Mouse (Mus musculus) CH12.LX (cell line): ENCODE measurements around the gene Fmn2. TPM values are rescaled to one million over a fixed set of nuclear protein-coding genes. Genes with fewer than 3 reads are reported as not detected.

Experiments used
- DNase-seq: peaks from one replicate; pipeline ENCODE4 v3.0.0-alpha.2; 2013; ENCODE audit errors: extremely low read depth
- H3K27ac ChIP-seq: 2 replicates; pipeline ENCODE4 v1.5.1; 2012; ENCODE audit warnings: low read depth, mild to moderate bottlenecking, control low read depth, moderate library complexity; ENCODE audit not compliant: insufficient read depth
- H3K27me3 ChIP-seq: replicated peaks from 2 replicates; pipeline ENCODE3; 2012; ENCODE audit warnings: inconsistent platforms
- H3K36me3 ChIP-seq, 2 experiments: replicated peaks in 1 of 2; 2 replicates each; pipeline versions ENCODE3 to v1.6.1; 2012; ENCODE audit warnings: inconsistent platforms in 1 of 2, low read length in 1 of 2, mild to moderate bottlenecking in 1 of 2, mixed read lengths in 1 of 2, moderate library complexity in 1 of 2; ENCODE audit not compliant: control insufficient read depth in 1 of 2, insufficient read depth in 1 of 2
- H3K4me1 ChIP-seq, 2 experiments: 2 replicates each; pipeline ENCODE4 v1.6.1; 2012; ENCODE audit warnings: inconsistent platforms in 1 of 2, moderate library complexity in 1 of 2; ENCODE audit not compliant: insufficient read depth in 2 of 2, control insufficient read depth in 1 of 2
- H3K4me2 ChIP-seq: 2 replicates; pipeline ENCODE4 v1.6.1; 2012; ENCODE audit warnings: low read depth, mild to moderate bottlenecking, control low read depth; ENCODE audit not compliant: poor library complexity, insufficient read depth, severe bottlenecking
- H3K4me3 ChIP-seq, 3 experiments: fragments of 150-350 bp in 1 of 3; sonication (generic) in 1 of 3; replicated peaks in 1 of 3; 2 replicates each; pipeline versions ENCODE3 to v1.5.1; 2011 to 2012; ENCODE audit warnings: low read depth in 2 of 3, low read length in 2 of 3, mild to moderate bottlenecking in 2 of 3, moderate library complexity in 2 of 3, control low read depth in 1 of 3, improper control_type of control experiment in 1 of 3, inconsistent platforms in 1 of 3, mixed read lengths in 1 of 3; ENCODE audit not compliant: poor library complexity in 1 of 3
- H3K79me2 ChIP-seq: replicated peaks from 2 replicates; pipeline ENCODE4 v1.6.1; 2012; ENCODE audit warnings: mild to moderate bottlenecking, moderate library complexity; ENCODE audit not compliant: control insufficient read depth, poor library complexity, insufficient read depth, severe bottlenecking; ENCODE audit errors: extremely low read depth
- H3K9ac ChIP-seq: 2 replicates; pipeline ENCODE4 v1.6.1; 2012; ENCODE audit warnings: low read depth, mild to moderate bottlenecking, control low read depth, moderate library complexity; ENCODE audit not compliant: insufficient read depth
- H3K9me3 ChIP-seq: replicated peaks from 2 replicates; pipeline ENCODE3; 2012; ENCODE audit warnings: low read length, inconsistent platforms, mixed read lengths
- BHLHE40 ChIP-seq: IDR thresholded peaks from 2 replicates; pipeline ENCODE4 v1.6.1; 2011; ENCODE audit warnings: mild to moderate bottlenecking, low read depth, low read length, improper control_type of control experiment
- CHD1 ChIP-seq: IDR thresholded peaks from 2 replicates; pipeline ENCODE4 v1.6.1; 2012; ENCODE audit warnings: low read depth, low read length, improper control_type of control experiment, inconsistent platforms
- CHD2 ChIP-seq: IDR thresholded peaks from 2 replicates; pipeline ENCODE4 v1.6.1; 2011; ENCODE audit warnings: low read length, improper control_type of control experiment
- CTCF ChIP-seq, 2 experiments: IDR thresholded peaks in 1 of 2; conservative IDR thresholded peaks in 1 of 2; 2 replicates each; pipeline ENCODE4 v1.5.1; 2011 to 2012; ENCODE audit warnings: low read depth in 2 of 2, low read length in 2 of 2, improper control_type of control experiment in 1 of 2, inconsistent platforms in 1 of 2, mild to moderate bottlenecking in 1 of 2, moderate library complexity in 1 of 2
- E2F4 ChIP-seq: IDR thresholded peaks from 2 replicates; pipeline ENCODE4 v1.6.1; 2011; ENCODE audit warnings: low read depth, low read length, improper control_type of control experiment; ENCODE audit not compliant: insufficient replicate concordance
- ELF1 ChIP-seq: IDR thresholded peaks from 2 replicates; pipeline ENCODE4 v1.6.1; 2014; ENCODE audit warnings: low read depth, mild to moderate bottlenecking, inconsistent platforms, low read length, improper control_type of control experiment
- EP300 ChIP-seq: IDR thresholded peaks from 2 replicates; pipeline ENCODE4 v1.6.1; 2011; ENCODE audit warnings: low read length, improper control_type of control experiment
- HCFC1 ChIP-seq: IDR thresholded peaks from 2 replicates; pipeline ENCODE4 v1.6.1; 2012; ENCODE audit warnings: low read depth, mild to moderate bottlenecking, inconsistent platforms, low read length, improper control_type of control experiment
- IRF4 ChIP-seq: IDR thresholded peaks from 2 replicates; pipeline ENCODE4 v1.6.1; 2014; ENCODE audit warnings: low read depth, mild to moderate bottlenecking, inconsistent platforms, low read length, improper control_type of control experiment
- JUN ChIP-seq: IDR thresholded peaks from 2 replicates; pipeline ENCODE4 v1.6.1; 2011; ENCODE audit warnings: low read depth, mild to moderate bottlenecking, low read length, improper control_type of control experiment, moderate library complexity; ENCODE audit not compliant: insufficient read depth
- JUND ChIP-seq: conservative IDR thresholded peaks from 2 replicates; pipeline ENCODE4 v1.6.1; 2011; ENCODE audit warnings: low read depth, low read length, improper control_type of control experiment
- KAT2A ChIP-seq: IDR thresholded peaks from 2 replicates; pipeline ENCODE4 v1.6.1; 2012; ENCODE audit warnings: low read length, improper control_type of control experiment, inconsistent platforms; ENCODE audit not compliant: insufficient replicate concordance
- MAFK ChIP-seq: IDR thresholded peaks from 2 replicates; pipeline ENCODE4 v1.6.1; 2011; ENCODE audit warnings: low read length, improper control_type of control experiment; ENCODE audit not compliant: insufficient replicate concordance
- MAX ChIP-seq: IDR thresholded peaks from 2 replicates; pipeline ENCODE4 v1.6.1; 2011; ENCODE audit warnings: low read length, improper control_type of control experiment
- MXI1 ChIP-seq: IDR thresholded peaks from 2 replicates; pipeline ENCODE4 v1.6.1; 2011; ENCODE audit warnings: mild to moderate bottlenecking, low read depth, low read length, improper control_type of control experiment
- MYC ChIP-seq: IDR thresholded peaks from 2 replicates; pipeline ENCODE4 v1.6.1; 2011; ENCODE audit warnings: low read depth, mild to moderate bottlenecking, improper control_type of control experiment, low read length
- NRF1 ChIP-seq: IDR thresholded peaks from 2 replicates; pipeline ENCODE4 v1.6.1; 2014; ENCODE audit warnings: low read depth, mild to moderate bottlenecking, inconsistent platforms, low read length, improper control_type of control experiment, moderate library complexity
- POLR2A ChIP-seq: IDR thresholded peaks from 2 replicates; pipeline ENCODE4 v1.6.1; 2011; ENCODE audit warnings: low read depth, mild to moderate bottlenecking, improper control_type of control experiment, low read length
- POLR2AphosphoS2 ChIP-seq: IDR thresholded peaks from 2 replicates; pipeline ENCODE4 v1.6.1; 2011; ENCODE audit warnings: low read depth, low read length, improper control_type of control experiment
- RAD21 ChIP-seq: IDR thresholded peaks from 2 replicates; pipeline ENCODE4 v1.6.1; 2011; ENCODE audit warnings: low read depth, mild to moderate bottlenecking, low read length, improper control_type of control experiment, moderate library complexity
- SMC3 ChIP-seq: IDR thresholded peaks from 2 replicates; pipeline ENCODE4 v1.6.1; 2011; ENCODE audit warnings: low read depth, low read length, improper control_type of control experiment
- TBP ChIP-seq: conservative IDR thresholded peaks from 2 replicates; pipeline ENCODE4 v1.6.1; 2011; ENCODE audit warnings: low read depth, low read length, improper control_type of control experiment
- TCF12 ChIP-seq: IDR thresholded peaks from 2 replicates; pipeline ENCODE4 v1.6.1; 2014; ENCODE audit warnings: low read depth, mild to moderate bottlenecking, inconsistent platforms, low read length, improper control_type of control experiment
- UBTF ChIP-seq: IDR thresholded peaks from 2 replicates; pipeline ENCODE4 v1.6.1; 2012; ENCODE audit warnings: low read depth, mild to moderate bottlenecking, inconsistent platforms, low read length, improper control_type of control experiment, moderate library complexity
- USF1 ChIP-seq: IDR thresholded peaks from 2 replicates; pipeline ENCODE4 v1.6.1; 2014; ENCODE audit warnings: low read depth, mild to moderate bottlenecking, inconsistent platforms, low read length, improper control_type of control experiment
- ZC3H11A ChIP-seq: IDR thresholded peaks from 2 replicates; pipeline ENCODE4 v1.6.1; 2012; ENCODE audit warnings: low read depth, mild to moderate bottlenecking, inconsistent platforms, low read length, improper control_type of control experiment
- ZKSCAN1 ChIP-seq: IDR thresholded peaks from 2 replicates; pipeline ENCODE4 v1.6.1; 2012; ENCODE audit warnings: low read depth, inconsistent platforms, low read length, improper control_type of control experiment, borderline replicate concordance
- ZMIZ1 ChIP-seq: IDR thresholded peaks from 2 replicates; pipeline ENCODE4 v1.6.1; 2012; ENCODE audit warnings: low read depth, mild to moderate bottlenecking, inconsistent platforms, low read length, improper control_type of control experiment
- ZNF384 ChIP-seq: IDR thresholded peaks from 2 replicates; pipeline ENCODE4 v1.6.1; 2012; ENCODE audit warnings: low read depth, low read length, improper control_type of control experiment, inconsistent platforms
- dilution Hi-C: fragments of 300-500 bp; cut with MboI; formaldehyde crosslinking; loops from 2 replicates; pipeline ENCODE4 v1.14.3; 2020; ENCODE audit warnings: low sequenced_read_pairs; ENCODE audit not compliant: extremely low pct_unique_long_range_greater_than_20kb, extremely low pct_ligation_motif_present
- in situ Hi-C: fragments of 300-500 bp; cut with MboI; formaldehyde crosslinking; loops from 3 replicates; pipeline ENCODE4 v1.14.3; 2019; ENCODE audit warnings: low sequenced_read_pairs, low pct_ligation_motif_present, low pct_unique_long_range_greater_than_20kb, mixed read lengths
- polyA plus RNA-seq: library from polyadenylated mRNA; unstranded; fragments of >175 nt; gene quantifications from 2 replicates; pipeline ENCODE4 v1.2.1, GENCODE M21; 2012; ENCODE audit warnings: low read depth; ENCODE audit not compliant: insufficient read length
- total RNA-seq, 2 experiments: library from RNA; depleted of rRNA; stranded (reverse); fragments of 300-350 nt in 1 of 2; fragments of >200 nt in 1 of 2; gene quantifications; 2 replicates each; pipeline ENCODE4 v1.2.3; 2012 to 2014

Gene Fmn2
- total and polyA plus RNA-seq, 3 experiments, result 0.25 to 1.6 (median 0.51) TPM

DNA sequence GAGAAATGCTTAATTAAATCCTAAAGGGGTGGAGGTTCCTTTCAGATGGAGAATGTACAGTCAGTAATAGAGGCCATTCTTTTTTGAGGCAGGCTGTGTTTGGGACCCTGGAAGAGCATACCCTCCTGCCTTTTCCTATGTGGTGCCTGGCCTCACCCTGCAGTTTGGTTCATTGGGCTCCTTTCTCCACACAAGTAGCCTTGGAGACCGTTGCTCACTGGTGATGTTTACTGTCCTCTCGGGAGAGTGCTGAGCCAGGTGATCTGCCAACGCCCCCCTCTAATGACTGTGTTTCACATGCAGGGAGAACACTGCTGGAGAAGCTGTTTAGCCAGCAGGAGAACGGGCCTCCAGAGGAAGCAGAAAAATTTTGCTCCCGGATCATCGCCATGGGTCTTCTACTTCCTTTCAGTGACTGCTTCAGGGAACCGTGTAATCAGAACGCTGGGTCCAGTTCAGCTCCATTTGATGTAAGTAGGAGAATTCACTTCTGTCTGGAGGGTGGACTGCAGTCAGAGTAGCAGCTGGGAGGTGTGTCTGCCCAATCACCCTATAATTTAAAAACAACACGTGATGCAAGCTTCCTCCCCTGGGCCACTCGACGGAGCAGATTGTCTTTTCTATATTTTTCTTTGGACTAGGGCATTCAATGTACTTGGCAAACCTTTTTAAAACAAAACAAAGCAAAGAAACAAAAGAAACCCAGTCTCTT lies 35.3 kb downstream of the Fmn2 start:
- DNase-seq, result no peak
- H3K4me3 ChIP-seq, result no peak overlapping the region
- no peaks in the 10 kb centered on the region for H3K79me2 ChIP-seq
- no peak overlapping the region for H3K4me2 ChIP-seq
- peaks cover 0 to 2% of the 10 kb centered on the region in 2 experiments for H3K36me3 ChIP-seq
- dilution Hi-C loops, result no loop called here
- TF ChIP-seq POLR2AphosphoS2 (no peak), ZNF384 (no peak), USF1 (no peak), UBTF (no peak), MXI1 (no peak), MYC (no peak), EP300 (no peak), BHLHE40 (no peak), KAT2A (no peak), MAFK (no peak), TCF12 (no peak), ZC3H11A (no peak), NRF1 (no peak), E2F4 (no peak), JUN (no peak), HCFC1 (no peak), POLR2A (no peak), ZMIZ1 (no peak), CTCF (conservative IDR thresholded peaks at IDR 0.05 in 1 of 2, IDR thresholded peaks at IDR 0.05 in 1 of 2; ENCODE audit: low read depth in 2 of 2, low read length in 2 of 2) (no peak)
- no peaks in the 10 kb centered on the region for H3K9me3 ChIP-seq
- no peaks in the 10 kb centered on the region for H3K4me1 ChIP-seq
- no peak overlapping the region for H3K9ac ChIP-seq
- no peaks in the 10 kb centered on the region for H3K27me3 ChIP-seq
- H3K27ac ChIP-seq, result no peak overlapping the region
- in situ Hi-C loops, result no loop called here

DNA sequence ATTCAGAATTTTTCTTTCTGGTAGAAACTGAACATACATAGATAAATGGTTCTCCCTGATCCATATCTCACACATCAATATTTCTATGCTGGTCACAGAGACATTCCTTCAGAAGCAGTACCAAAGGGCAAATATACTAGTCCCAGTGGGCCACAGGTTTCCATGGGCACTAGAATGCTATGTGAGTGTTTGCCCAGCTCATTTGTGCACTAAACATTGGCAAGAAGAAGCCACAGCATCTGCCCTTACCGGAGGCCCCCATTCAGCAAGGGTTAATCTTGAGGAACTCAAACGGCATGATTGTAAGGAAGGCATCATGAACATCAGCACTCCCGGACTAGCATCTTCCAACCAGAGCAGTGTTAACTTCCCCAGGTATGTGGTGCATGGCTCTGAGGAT lies 35.9 kb downstream of the Fmn2 start:
- no peak for DNase-seq
- Histone ChIP-seq H3K4me3 (no peak overlapping the region), H3K4me2 (no peak overlapping the region), H3K79me2 (no peaks in the 10 kb centered on the region), H3K27ac (no peak overlapping the region), H3K9ac (no peak overlapping the region), H3K36me3 (peaks cover 0 to 2% of the 10 kb centered on the region in 2 experiments), H3K9me3 (no peaks in the 10 kb centered on the region), H3K4me1 (no peaks in the 10 kb centered on the region), H3K27me3 (no peaks in the 10 kb centered on the region)
- in situ Hi-C loops, result no loop called here
- TF ChIP-seq CHD2 (no peak), NRF1 (no peak), MAX (no peak), SMC3 (no peak), POLR2AphosphoS2 (no peak), TBP (no peak), ZKSCAN1 (no peak), IRF4 (no peak), TCF12 (no peak), ZC3H11A (no peak), CTCF (conservative IDR thresholded peaks at IDR 0.05 in 1 of 2, IDR thresholded peaks at IDR 0.05 in 1 of 2; ENCODE audit: low read depth in 2 of 2, low read length in 2 of 2) (no peak), ZNF384 (no peak), JUND (no peak), CHD1 (no peak), ELF1 (no peak), RAD21 (no peak), JUN (no peak), MYC (no peak), E2F4 (no peak)
- dilution Hi-C loops, result no loop called here
